Mouse (Mus musculus): ENCODE results near the gene Nemf.
A peak's percentile ranks its signal among the peaks of the same experiment; 100 is the strongest.
"Not testable (repeated sequence)": the region's sequence is repeated elsewhere in the genome, so short reads cannot be mapped to it uniquely, and the experiment has no call there.

Nemf gene

GRCm38 (mm10) chr12:69356546-69357299, at the start of gene Nemf:
TSS of gene Nemf (minus strand) at chr12:69357165.
- peak; percentile 64 to 82 for DNase-seq (ENCODE audit: low spot score in 2 of 2)

GRCm38 (mm10) chr12:69402594-69403167, 45.7 kb upstream of the Nemf start:
- DNase-seq (ENCODE audit: low spot score in 2 of 2): no peak

- DNase-seq (ENCODE audit: low spot score in 2 of 2): no peak
Measured at GRCm38 (mm10) chr12:69402100-69402499, 45.1 kb upstream of the Nemf start.

GRCm38 (mm10) chr12:69400871-69401286, 43.9 kb upstream of the Nemf start:
- DNase-seq (ENCODE audit: low spot score in 2 of 2): no peak

GRCm38 (mm10) chr12:69400367-69400766, 43.4 kb upstream of the Nemf start:
- DNase-seq (ENCODE audit: low spot score in 2 of 2): no peak

GRCm38 (mm10) chr12:69394456-69394855, 37.5 kb upstream of the Nemf start:
- DNase-seq (ENCODE audit: low spot score in 2 of 2): no peak

GRCm38 (mm10) chr12:69393076-69393475, 36.1 kb upstream of the Nemf start:
- DNase-seq (ENCODE audit: low spot score in 2 of 2): no peak

GRCm38 (mm10) chr12:69390000-69390698, 33.2 kb upstream of the Nemf start:
- DNase-seq (ENCODE audit: low spot score in 2 of 2): no peak

- DNase-seq (ENCODE audit: low spot score in 2 of 2): no peak
Measured at GRCm38 (mm10) chr12:69389273-69389938, 32.4 kb upstream of the Nemf start.

- DNase-seq (ENCODE audit: low spot score in 2 of 2): no peak
Measured at GRCm38 (mm10) chr12:69388321-69388869, 31.4 kb upstream of the Nemf start.

- DNase-seq (ENCODE audit: low spot score in 2 of 2): not testable (repeated sequence)
Measured at GRCm38 (mm10) chr12:69386281-69386732, 29.3 kb upstream of the Nemf start.

- no peak for DNase-seq (ENCODE audit: low spot score in 2 of 2)
Measured at GRCm38 (mm10) chr12:69385542-69386280, 28.7 kb upstream of the Nemf start.

GRCm38 (mm10) chr12:69384606-69385005, 27.6 kb upstream of the Nemf start:
- no peak for DNase-seq (ENCODE audit: low spot score in 2 of 2)

GRCm38 (mm10) chr12:69382880-69383279, 25.9 kb upstream of the Nemf start:
- DNase-seq (ENCODE audit: low spot score in 2 of 2): no peak

- no peak for DNase-seq (ENCODE audit: low spot score in 2 of 2)
Measured at GRCm38 (mm10) chr12:69378558-69379454, 21.8 kb upstream of the Nemf start.

- not testable (repeated sequence) for DNase-seq (ENCODE audit: low spot score in 2 of 2)
Measured at GRCm38 (mm10) chr12:69377636-69378035, 20.7 kb upstream of the Nemf start.

- no peak for DNase-seq (ENCODE audit: low spot score in 2 of 2)
Measured at GRCm38 (mm10) chr12:69377188-69377587, 20.2 kb upstream of the Nemf start.

- no peak for DNase-seq (ENCODE audit: low spot score in 2 of 2)
Measured at GRCm38 (mm10) chr12:69376132-69376531, 19.2 kb upstream of the Nemf start.

- DNase-seq (ENCODE audit: low spot score in 2 of 2): no peak
Measured at GRCm38 (mm10) chr12:69373850-69374766, 17.1 kb upstream of the Nemf start.

All from frontal cortex, postnatal 10 days (tissue).